27 mouse cellular contexts compared by ENCODE assay signal in the genomic region with DNA sequence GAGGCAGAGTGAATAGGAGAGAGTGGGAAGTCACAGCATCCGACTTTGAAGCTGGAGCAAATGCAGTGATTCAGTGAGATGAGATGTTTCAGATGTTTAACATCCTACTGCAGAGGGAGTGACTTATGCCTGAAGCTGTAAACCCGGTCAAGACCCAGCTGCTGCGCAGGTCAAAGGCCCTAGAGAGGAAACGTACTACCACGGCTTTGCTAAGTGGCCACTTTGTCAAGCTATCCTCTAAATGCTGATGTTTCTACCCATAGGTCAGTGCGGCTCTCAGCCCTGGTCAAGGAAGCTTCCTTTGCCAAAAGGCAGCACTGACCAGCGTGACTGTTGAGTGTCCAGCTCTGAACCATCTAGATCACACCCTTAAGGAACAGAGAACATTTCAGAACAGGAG.
DNase-seq lines count a peak whose midpoint lies in the region; ATAC-seq lines count a peak whose summit lies in the region.
"Had no signal": no experiment of that assay in that cellular context is flagged by ENCODE, and none has a peak within 500 bp of the region (broad histone marks: within the 10 kb centered on the region; RNA-seq: fewer than 3 reads in every experiment).

No protein-coding gene starts in this region.

- no peak overlapping the region for H3K4me2 ChIP-seq in kidney, embryonic 16.5 days (replicated peaks; ENCODE audit: low read depth, low read length)
- no peak overlapping the region for H3K4me2 ChIP-seq in midbrain, embryonic 11.5 days
- no peak overlapping the region for H3K4me2 ChIP-seq in midbrain, embryonic 16.5 days (ENCODE audit: low read length)
- H3K4me2 ChIP-seq: embryonic facial prominence, embryonic 13.5 days; forebrain, embryonic 12.5 days; forebrain, embryonic 15.5 days; heart, embryonic 13.5 days; hindbrain, embryonic 12.5 days had no signal

- 0 out of 2 replicates have a peak, but pooled peaks cover 9% of the 10 kb centered on the region for H3K4me1 ChIP-seq in kidney, embryonic 16.5 days (ENCODE audit: insufficient read depth, low read length)
- H3K4me1 ChIP-seq in midbrain, embryonic 11.5 days (ENCODE audit: control insufficient read depth, insufficient read depth, low read length) = no peaks in the 10 kb centered on the region
- no peaks in the 10 kb centered on the region for H3K4me1 ChIP-seq in midbrain, embryonic 16.5 days (ENCODE audit: control insufficient read depth, insufficient read depth, low read length)
- H3K4me1 ChIP-seq: embryonic facial prominence, embryonic 13.5 days; forebrain, embryonic 12.5 days; heart, embryonic 10.5 days; hindbrain, embryonic 12.5 days had no signal

- peak; percentile 74; the same call in 1 of the 2 replicates for ATAC-seq in kidney, embryonic 16.5 days (ENCODE audit: low FRiP score, low TSS enrichment)
- ATAC-seq in midbrain, embryonic 11.5 days (ENCODE audit: low FRiP score) = no peak
- ATAC-seq in midbrain, embryonic 16.5 days = no peak
- ATAC-seq: activated CD4-positive, CD25-positive, alpha-beta regulatory T cell, adult 4 months; forebrain, embryonic 15.5 days had no signal

- WGBS in kidney, embryonic 16.5 days = 18% methylated on average over 7 of the region's 7 CpGs
- 85% methylated on average over 7 of the region's 7 CpGs for WGBS in midbrain, embryonic 11.5 days
- WGBS in midbrain, embryonic 16.5 days = 87% methylated on average over 7 of the region's 7 CpGs

- DNase-seq in heart, adult 11 months = peak; percentile 57
- no peak for DNase-seq in heart, postnatal 25 days (ENCODE audit: low spot score)
- DNase-seq in kidney, adult 18-20 months = no peak
- peak; percentile 33 for DNase-seq in kidney, postnatal 14 days
- DNase-seq in kidney, adult 8-10 months = no peak
- peak; percentile 33 for DNase-seq in midbrain, embryonic 11.5 days (ENCODE audit: low spot score, missing footprints)
- DNase-seq: adrenal gland, adult 8-10 months; adrenal gland, postnatal 25 days; cerebellum, adult 11-12 months; cerebellum, adult 8-10 months; cerebellum, postnatal 10 days; cerebellum, postnatal 36 days; embryo, embryonic 11 days; gastrocnemius, postnatal 25 days; heart, adult 2 months; heart, postnatal 14 days had no signal

- no peak overlapping the region for H3K4me3 ChIP-seq in kidney, embryonic 16.5 days (ENCODE audit: low read length)
- no peak overlapping the region for H3K4me3 ChIP-seq in midbrain, embryonic 11.5 days (ENCODE audit: low read depth, low read length)
- H3K4me3 ChIP-seq in midbrain, embryonic 16.5 days (ENCODE audit: low read depth, low read length) = no peak overlapping the region
- H3K4me3 ChIP-seq: embryonic facial prominence, embryonic 10.5 days; embryonic facial prominence, embryonic 13.5 days; erythroblast, embryonic 14.5 days; forebrain, embryonic 12.5 days; forebrain, embryonic 15.5 days; heart, adult 2 months; heart, embryonic 10.5 days; heart, embryonic 13.5 days; hindbrain, embryonic 12.5 days had no signal

- H3K9me3 ChIP-seq in kidney, embryonic 16.5 days (ENCODE audit: low read length) = no peaks in the 10 kb centered on the region
- no peaks in the 10 kb centered on the region for H3K9me3 ChIP-seq in midbrain, embryonic 11.5 days (ENCODE audit: control insufficient read depth, low read length)
- H3K9me3 ChIP-seq in midbrain, embryonic 16.5 days (replicated peaks; ENCODE audit: control insufficient read depth, low read length, poor library complexity, severe bottlenecking) = no peaks in the 10 kb centered on the region
- H3K9me3 ChIP-seq: embryonic facial prominence, embryonic 10.5 days; embryonic facial prominence, embryonic 13.5 days; forebrain, embryonic 12.5 days; forebrain, embryonic 15.5 days; heart, embryonic 10.5 days; heart, embryonic 13.5 days; hindbrain, embryonic 12.5 days had no signal

- no peak overlapping the region for H3K27ac ChIP-seq in kidney, embryonic 16.5 days (ENCODE audit: low read length)
- H3K27ac ChIP-seq in midbrain, embryonic 11.5 days (ENCODE audit: low read depth, low read length) = no peak overlapping the region
- no peak overlapping the region for H3K27ac ChIP-seq in midbrain, embryonic 16.5 days (ENCODE audit: low read length)
- H3K27ac ChIP-seq: embryonic facial prominence, embryonic 10.5 days; embryonic facial prominence, embryonic 13.5 days; forebrain, embryonic 12.5 days; forebrain, embryonic 15.5 days; heart, adult 2 months; heart, embryonic 10.5 days; heart, embryonic 13.5 days; hindbrain, embryonic 12.5 days had no signal

- H3K27me3 ChIP-seq in kidney, embryonic 16.5 days (ENCODE audit: insufficient read depth, low read length) = peaks cover 3% of the 10 kb centered on the region; the same call in 1 of the 2 replicates
- no peaks in the 10 kb centered on the region for H3K27me3 ChIP-seq in midbrain, embryonic 11.5 days (ENCODE audit: control insufficient read depth, insufficient read depth, low read length)
- no peaks in the 10 kb centered on the region for H3K27me3 ChIP-seq in midbrain, embryonic 16.5 days (ENCODE audit: control insufficient read depth, insufficient read depth, low read depth, low read length)
- H3K27me3 ChIP-seq: embryonic facial prominence, embryonic 13.5 days; forebrain, embryonic 12.5 days; forebrain, embryonic 15.5 days; heart, embryonic 13.5 days; hindbrain, embryonic 12.5 days had no signal

- intact Hi-C loops in heart, postnatal 25 days (cut with DNase I) = no loop called here

- no peak overlapping the region for H3K9ac ChIP-seq in kidney, embryonic 16.5 days (replicated peaks; ENCODE audit: low read length)
- no peak overlapping the region for H3K9ac ChIP-seq in midbrain, embryonic 11.5 days (ENCODE audit: low read length)
- H3K9ac ChIP-seq in midbrain, embryonic 16.5 days (ENCODE audit: low read depth, low read length) = no peak overlapping the region
- H3K9ac ChIP-seq: embryonic facial prominence, embryonic 13.5 days; forebrain, embryonic 12.5 days; forebrain, embryonic 15.5 days; heart, embryonic 13.5 days; hindbrain, embryonic 12.5 days had no signal

- no peaks in the 10 kb centered on the region for H3K36me3 ChIP-seq in kidney, embryonic 16.5 days (ENCODE audit: insufficient read depth, low read length)
- no peaks in the 10 kb centered on the region for H3K36me3 ChIP-seq in midbrain, embryonic 11.5 days (ENCODE audit: control insufficient read depth, insufficient read depth, low read length)
- no peaks in the 10 kb centered on the region for H3K36me3 ChIP-seq in midbrain, embryonic 16.5 days (ENCODE audit: control insufficient read depth, insufficient read depth, low read length)
- H3K36me3 ChIP-seq: embryonic facial prominence, embryonic 10.5 days; embryonic facial prominence, embryonic 13.5 days; forebrain, embryonic 12.5 days; forebrain, embryonic 15.5 days; heart, embryonic 10.5 days; heart, embryonic 13.5 days; hindbrain, embryonic 12.5 days had no signal

Comparison
In these comparisons a context has a peak if more than half of its experiments do, and no peak if none do; other contexts are left out.
1. DNase-seq: peak in heart, adult 11 months (single experiment), kidney, postnatal 14 days (single experiment) and midbrain, embryonic 11.5 days (single experiment); none in heart, postnatal 25 days (single experiment), kidney, adult 18-20 months (single experiment) and kidney, adult 8-10 months (0 of 2).